Mouse (Mus musculus): ENCODE measurements around the gene Ifngr1. TPM values are rescaled to one million over a fixed set of nuclear protein-coding genes. Genes with fewer than 3 reads are reported as not detected.
A peak's percentile ranks its signal among the peaks of the same experiment; 100 is the strongest.

Gene Ifngr1
- polyA plus RNA-seq (2015; fragmentation: Nextera tagmentation; extraction: Ambion mirVana), result 14.3 and 16.3 TPM in 2 replicates

DNA sequence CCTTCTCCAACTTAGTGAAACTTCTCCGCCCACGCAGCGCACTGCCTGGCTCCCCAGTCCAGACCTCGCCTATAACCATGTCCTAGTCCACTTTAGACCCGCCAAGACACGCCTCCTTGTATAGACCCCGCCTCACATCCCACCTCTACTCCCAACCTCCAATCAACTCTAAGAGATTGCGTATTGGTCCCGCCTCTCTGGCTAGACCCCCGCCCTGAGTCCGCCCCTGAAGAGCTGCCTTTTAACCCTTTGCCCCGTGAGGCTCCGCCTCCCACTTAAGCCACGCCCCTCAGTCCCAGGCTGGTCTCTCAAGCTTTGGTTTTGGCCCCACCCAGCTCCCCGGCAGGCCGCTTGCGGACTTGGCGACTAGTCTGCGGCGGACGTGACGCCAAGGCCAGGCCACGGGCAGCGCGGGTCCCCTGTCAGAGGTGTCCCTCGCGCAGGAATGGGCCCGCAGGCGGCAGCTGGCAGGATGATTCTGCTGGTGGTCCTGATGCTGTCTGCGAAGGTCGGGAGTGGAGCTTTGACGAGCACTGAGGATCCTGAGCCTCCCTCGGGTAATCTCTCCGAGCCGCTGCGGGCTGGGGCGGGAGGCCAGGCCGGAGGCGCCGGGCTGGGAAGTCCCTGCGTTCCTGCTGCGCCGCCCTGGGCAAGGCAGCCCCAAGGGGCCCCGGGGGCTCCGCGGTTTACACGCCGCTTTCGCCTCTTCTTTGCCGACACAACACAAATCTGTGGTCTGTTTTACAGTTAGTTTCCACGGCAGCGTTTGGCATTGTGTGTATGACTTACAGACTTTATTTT, at the start of gene Ifngr1:
Gene Ifngr1, plus strand, starts transcription at position 309 of the 801 bp plus-strand sequence.
- peak; percentile 99 for ATAC-seq (replicated peaks)
- H3K27ac ChIP-seq (replicated peaks), result 0 out of 2 replicates have a peak within 1 kb of the TSS, but pooled peaks have one; percentile 24
- no peaks in the 10 kb centered on the region for H3K36me3 ChIP-seq
- peak within 1 kb of the TSS; percentile 91 for H3K4me2 ChIP-seq (replicated peaks)
- H3K9me3 ChIP-seq, result no peaks in the 10 kb centered on the region
- no peaks in the 10 kb centered on the region for H3K27me3 ChIP-seq
- peak within 1 kb of the TSS; percentile 76 for H3K9ac ChIP-seq (replicated peaks)
- H3K4me1 ChIP-seq, result peaks cover 10% of the 10 kb centered on the region
- under 1% methylated on average over 52 of the region's 52 CpGs for WGBS
- peak within 1 kb of the TSS; percentile 77 for H3K4me3 ChIP-seq

DNA sequence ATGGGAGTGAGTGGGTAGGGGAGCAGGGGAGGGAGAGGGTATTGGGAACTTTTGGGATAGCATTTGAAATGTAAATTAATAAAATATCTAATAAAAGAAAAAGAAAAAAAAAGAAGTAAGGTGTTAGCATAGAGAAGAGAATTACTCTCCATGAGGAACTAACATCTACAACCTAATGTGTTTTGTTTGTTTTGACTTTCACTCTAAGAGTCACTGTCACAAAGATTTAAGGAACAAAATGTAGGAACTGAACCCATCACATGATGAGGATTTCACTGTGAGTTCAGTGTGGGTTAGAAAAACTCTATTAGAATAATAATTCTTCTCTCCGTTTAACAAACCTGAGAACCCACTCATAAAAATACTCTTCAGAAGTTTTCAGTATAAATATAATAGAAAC, 44.9 kb upstream of the Ifngr1 start:
- no peaks in the 10 kb centered on the region for H3K9me3 ChIP-seq
- no peak for ATAC-seq (replicated peaks)
- H3K27ac ChIP-seq (replicated peaks), result no peak overlapping the region
- H3K27me3 ChIP-seq, result no peaks in the 10 kb centered on the region
- no peak overlapping the region for H3K4me3 ChIP-seq
- H3K36me3 ChIP-seq, result no peaks in the 10 kb centered on the region
- WGBS, result 93% methylated on average over 1 of the region's 1 CpGs
- no peaks in the 10 kb centered on the region for H3K4me1 ChIP-seq
- no peak overlapping the region for H3K4me2 ChIP-seq (replicated peaks)
- H3K9ac ChIP-seq (replicated peaks), result no peak overlapping the region

DNA sequence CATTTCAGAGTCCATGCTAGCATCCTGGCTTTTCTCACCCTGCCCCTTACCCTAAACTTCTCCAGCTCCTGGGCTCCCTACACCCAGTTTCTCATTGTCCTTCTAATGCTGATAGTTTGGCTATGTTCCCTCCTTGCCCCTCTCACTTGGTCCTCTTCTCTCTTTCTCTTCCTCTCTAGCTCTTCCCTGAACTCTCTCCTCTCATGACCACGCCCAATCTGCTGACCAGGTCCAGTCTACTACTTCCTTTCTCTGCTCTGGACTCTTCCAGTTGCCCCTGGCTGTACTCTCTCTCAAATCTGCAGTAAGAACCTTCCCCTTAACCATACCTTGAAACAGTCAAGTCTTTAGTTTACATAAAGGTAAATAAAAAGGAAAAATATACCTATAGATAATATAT, 43.7 kb upstream of the Ifngr1 start:
- no peak for ATAC-seq (replicated peaks)
- Histone ChIP-seq H3K27ac (replicated peaks) (no peak overlapping the region), H3K4me2 (replicated peaks) (no peak overlapping the region)

DNA sequence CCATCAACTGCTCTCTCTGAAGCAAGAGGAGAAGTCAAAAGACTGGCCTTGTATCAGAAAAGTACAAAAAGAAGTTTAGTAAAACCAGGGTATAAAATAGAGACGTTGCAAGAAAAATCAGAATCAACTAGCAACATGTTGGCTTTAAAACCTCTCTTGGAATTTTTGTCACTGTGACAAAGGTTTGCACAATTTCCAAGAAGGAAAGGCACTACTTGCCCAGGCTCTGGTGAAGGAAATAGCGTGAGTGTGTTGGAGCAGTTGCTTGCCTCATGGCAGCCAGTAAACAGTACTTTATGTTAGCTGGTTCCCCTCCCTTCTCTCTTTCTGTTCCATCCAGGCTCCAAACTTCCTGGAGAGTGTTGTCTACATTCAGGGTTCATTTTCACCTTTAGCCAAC, 43.3 kb upstream of the Ifngr1 start:
- H3K4me3 ChIP-seq, result no peak overlapping the region
- ATAC-seq (replicated peaks), result no peak
- WGBS, result 93% methylated on average over 2 of the region's 2 CpGs

More for the DNA sequence above, 43.7 kb upstream of the Ifngr1 start:
- H3K4me1 ChIP-seq, result no peaks in the 10 kb centered on the region
- H3K36me3 ChIP-seq, result no peaks in the 10 kb centered on the region
- 82% methylated on average over 1 of the region's 1 CpGs for WGBS
- no peak overlapping the region for H3K4me3 ChIP-seq
- no peak overlapping the region for H3K9ac ChIP-seq (replicated peaks)
- no peaks in the 10 kb centered on the region for H3K27me3 ChIP-seq
- H3K9me3 ChIP-seq, result no peaks in the 10 kb centered on the region

DNA sequence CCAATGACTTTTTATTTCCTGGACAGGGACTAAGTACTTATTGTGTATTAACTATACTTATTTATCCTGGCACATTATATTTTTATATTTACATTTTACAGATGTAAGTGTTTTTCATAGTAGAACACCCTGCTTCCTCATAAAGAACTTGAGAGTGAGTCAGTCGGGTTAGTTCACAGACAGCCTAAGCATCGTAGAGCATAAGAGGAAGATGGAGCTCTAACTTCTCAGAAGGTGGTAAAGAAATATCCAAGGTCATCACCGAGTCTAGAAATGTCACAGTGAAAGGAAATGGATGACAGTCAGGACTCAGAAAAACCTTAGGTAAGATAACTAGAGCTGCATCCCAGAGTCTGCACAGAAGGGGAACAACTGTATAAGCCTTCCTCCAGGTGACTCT, 40.2 kb upstream of the Ifngr1 start:
- Histone ChIP-seq H3K4me1 (no peaks in the 10 kb centered on the region), H3K4me3 (no peak overlapping the region), H3K36me3 (no peaks in the 10 kb centered on the region), H3K4me2 (replicated peaks) (no peak overlapping the region), H3K27ac (replicated peaks) (no peak overlapping the region), H3K9ac (replicated peaks) (no peak overlapping the region), H3K27me3 (no peaks in the 10 kb centered on the region), H3K9me3 (no peaks in the 10 kb centered on the region)
- no peak for ATAC-seq (replicated peaks)
- 93% methylated on average over 3 of the region's 3 CpGs for WGBS

More for the DNA sequence above, 43.3 kb upstream of the Ifngr1 start:
- Histone ChIP-seq H3K9me3 (no peaks in the 10 kb centered on the region), H3K4me1 (no peaks in the 10 kb centered on the region), H3K27me3 (no peaks in the 10 kb centered on the region), H3K9ac (replicated peaks) (no peak overlapping the region), H3K27ac (replicated peaks) (no peak overlapping the region), H3K36me3 (no peaks in the 10 kb centered on the region), H3K4me2 (replicated peaks) (no peak overlapping the region)

DNA sequence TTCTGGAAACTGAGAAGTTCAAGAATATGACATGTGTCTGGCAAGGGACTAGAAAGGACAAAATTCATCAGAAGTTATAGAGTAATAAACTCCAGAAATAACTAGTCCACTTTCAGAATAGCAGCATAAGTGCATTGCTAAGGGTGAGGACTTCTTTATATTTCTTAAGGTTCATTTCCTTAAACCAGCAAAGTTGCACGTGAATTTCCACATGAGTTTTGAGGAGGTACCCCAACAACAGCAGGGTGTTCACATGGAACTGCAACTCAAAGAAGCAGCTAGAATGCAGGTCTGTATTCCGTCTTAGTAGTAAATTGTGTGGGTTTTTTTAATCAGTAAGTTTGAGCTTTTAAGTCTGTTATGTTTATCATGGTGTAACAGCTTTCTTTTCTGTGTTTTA, 37.9 kb upstream of the Ifngr1 start:
- Histone ChIP-seq H3K4me1 (no peaks in the 10 kb centered on the region), H3K9ac (replicated peaks) (no peak overlapping the region), H3K4me2 (replicated peaks) (no peak overlapping the region), H3K27me3 (no peaks in the 10 kb centered on the region), H3K36me3 (no peaks in the 10 kb centered on the region), H3K4me3 (no peak overlapping the region), H3K27ac (replicated peaks) (no peak overlapping the region), H3K9me3 (no peaks in the 10 kb centered on the region)
- ATAC-seq (replicated peaks), result no peak
- 78% methylated on average over 2 of the region's 2 CpGs for WGBS

DNA sequence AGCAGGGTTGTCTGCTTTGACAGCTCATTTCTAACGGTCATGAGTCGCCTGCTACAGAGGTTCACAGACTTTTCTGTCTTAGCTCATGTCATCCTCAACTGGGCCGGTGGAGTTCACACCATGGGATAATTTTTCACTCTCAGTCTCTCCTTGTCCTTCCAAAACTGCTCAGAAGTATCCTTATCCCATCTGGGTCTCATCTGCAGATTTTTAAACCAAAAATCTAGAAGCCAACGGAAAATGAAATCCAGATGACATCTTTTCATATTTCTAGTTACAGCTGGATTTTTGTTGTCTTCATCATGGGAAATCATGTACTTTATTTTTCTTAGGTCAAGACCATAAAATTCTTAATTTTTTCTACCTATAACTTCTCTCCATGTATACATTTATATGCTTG, 34.1 kb upstream of the Ifngr1 start:
- Histone ChIP-seq H3K4me2 (replicated peaks) (no peak overlapping the region), H3K27ac (replicated peaks) (no peak overlapping the region), H3K9ac (replicated peaks) (no peak overlapping the region), H3K9me3 (no peaks in the 10 kb centered on the region), H3K4me1 (no peaks in the 10 kb centered on the region), H3K36me3 (no peaks in the 10 kb centered on the region), H3K27me3 (no peaks in the 10 kb centered on the region), H3K4me3 (no peak overlapping the region)
- WGBS, result 87% methylated on average over 4 of the region's 4 CpGs
- no peak for ATAC-seq (replicated peaks)

DNA sequence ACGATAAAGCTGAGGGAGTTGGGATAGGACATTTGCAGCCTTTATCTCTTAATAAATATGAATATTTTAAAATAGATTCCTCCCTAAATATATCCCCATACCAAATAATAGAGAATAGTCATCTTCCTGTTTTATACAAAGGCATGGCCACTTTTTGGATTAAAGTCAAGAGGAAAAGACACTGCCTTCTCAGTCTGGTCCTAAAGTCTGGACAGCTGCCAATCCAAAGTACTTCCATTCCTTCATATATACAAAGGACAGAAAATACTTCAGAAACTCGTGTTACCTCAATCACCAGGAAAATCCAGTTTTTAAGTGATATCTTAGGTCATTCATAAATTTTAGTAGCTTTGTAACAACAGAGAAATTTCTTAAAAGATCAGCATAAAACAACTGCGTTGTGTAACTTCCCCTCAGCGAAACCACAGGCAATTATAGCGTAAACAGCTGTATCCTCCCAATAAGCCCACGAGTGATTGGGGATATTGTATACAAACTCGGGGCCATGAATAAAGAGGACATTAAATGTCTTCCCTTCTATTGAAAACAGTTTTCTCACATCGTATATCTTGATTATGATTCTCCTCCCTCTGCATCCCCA, 32.1 kb upstream of the Ifngr1 start:
- Histone ChIP-seq H3K4me3 (no peak overlapping the region), H3K27ac (replicated peaks) (no peak overlapping the region), H3K9ac (replicated peaks) (no peak overlapping the region), H3K4me2 (replicated peaks) (no peak overlapping the region), H3K4me1 (no peaks in the 10 kb centered on the region), H3K36me3 (no peaks in the 10 kb centered on the region), H3K9me3 (no peaks in the 10 kb centered on the region), H3K27me3 (no peaks in the 10 kb centered on the region)
- 83% methylated on average over 8 of the region's 8 CpGs for WGBS
- no peak for ATAC-seq (replicated peaks)

DNA sequence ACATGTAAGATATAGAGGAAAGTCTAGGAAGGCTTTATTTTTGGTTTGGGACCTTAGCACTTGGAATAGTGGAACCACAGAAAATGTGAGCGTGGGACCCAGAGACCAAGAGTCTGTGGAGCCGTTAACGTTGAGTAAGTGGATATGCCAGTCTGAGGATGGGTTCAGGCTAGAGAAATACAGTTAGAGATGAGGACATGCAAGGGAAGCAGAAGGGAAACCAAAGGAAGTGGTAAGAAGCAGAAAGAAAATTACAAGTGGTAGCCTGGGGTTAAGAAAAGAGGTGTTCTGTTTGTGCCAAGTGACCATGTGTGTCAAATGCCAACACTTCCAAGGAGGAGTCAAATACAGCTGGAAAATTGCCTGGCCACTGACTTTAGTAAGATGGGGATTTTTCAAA, 29.2 kb upstream of the Ifngr1 start:
- no peak overlapping the region for H3K27ac ChIP-seq (replicated peaks)
- no peaks in the 10 kb centered on the region for H3K9me3 ChIP-seq
- no peak overlapping the region for H3K4me2 ChIP-seq (replicated peaks)
- H3K4me1 ChIP-seq, result no peaks in the 10 kb centered on the region
- H3K36me3 ChIP-seq, result no peaks in the 10 kb centered on the region
- no peak overlapping the region for H3K4me3 ChIP-seq
- no peak for ATAC-seq (replicated peaks)
- 97% methylated on average over 3 of the region's 3 CpGs for WGBS
- no peak overlapping the region for H3K9ac ChIP-seq (replicated peaks)
- H3K27me3 ChIP-seq, result no peaks in the 10 kb centered on the region

DNA sequence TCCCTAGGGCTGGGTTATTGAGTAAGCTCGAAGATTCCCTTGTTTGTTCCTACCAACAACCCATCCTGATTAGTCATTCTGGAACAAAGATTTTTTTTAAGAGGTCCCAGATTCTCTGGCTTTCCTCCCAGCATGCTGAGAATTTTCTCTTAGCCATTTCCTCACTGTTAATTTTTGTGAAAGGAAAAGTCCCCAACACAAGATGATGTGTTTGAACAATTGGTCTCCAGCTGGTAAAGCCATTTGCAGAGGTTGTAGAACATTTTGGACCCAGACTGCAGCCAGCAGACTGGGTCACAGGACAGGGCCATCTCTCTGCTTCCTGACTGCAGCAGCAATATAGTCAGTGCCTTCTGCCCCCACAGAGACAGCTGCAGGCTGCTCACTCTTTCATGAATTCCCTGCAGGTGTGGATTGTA, 28.3 kb upstream of the Ifngr1 start:
- Histone ChIP-seq H3K4me3 (no peak overlapping the region), H3K4me2 (replicated peaks) (no peak overlapping the region), H3K4me1 (no peaks in the 10 kb centered on the region), H3K27ac (replicated peaks) (no peak overlapping the region), H3K36me3 (no peaks in the 10 kb centered on the region), H3K9ac (replicated peaks) (no peak overlapping the region), H3K9me3 (no peaks in the 10 kb centered on the region), H3K27me3 (no peaks in the 10 kb centered on the region)
- WGBS, result 72% methylated on average over 1 of the region's 1 CpGs
- no peak for ATAC-seq (replicated peaks)

DNA sequence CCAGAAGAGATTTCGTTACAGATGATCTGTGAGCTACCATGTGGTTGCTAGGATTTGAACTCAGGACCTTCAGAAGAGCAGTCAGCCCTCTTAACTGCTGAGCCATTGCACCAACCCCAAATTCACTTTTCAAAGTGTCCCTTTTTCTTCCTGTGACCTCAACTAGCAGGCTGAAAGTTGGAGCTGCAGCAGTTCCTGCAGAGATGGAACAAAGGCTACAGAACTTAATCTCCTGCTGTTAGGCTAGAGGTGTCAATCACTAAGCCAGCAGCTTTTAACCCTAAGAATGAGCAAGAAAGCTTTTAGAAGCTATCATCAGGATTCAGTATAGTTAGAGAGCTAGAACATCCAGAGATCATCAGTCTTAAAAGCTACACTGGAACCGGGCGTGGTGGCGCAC, 24.3 kb upstream of the Ifngr1 start:
- H3K4me2 ChIP-seq (replicated peaks), result no peak overlapping the region
- H3K4me1 ChIP-seq, result no peaks in the 10 kb centered on the region
- H3K36me3 ChIP-seq, result no peaks in the 10 kb centered on the region
- H3K27me3 ChIP-seq, result no peaks in the 10 kb centered on the region
- H3K4me3 ChIP-seq, result no peak overlapping the region
- ATAC-seq (replicated peaks), result no peak
- no peak overlapping the region for H3K9ac ChIP-seq (replicated peaks)
- no peaks in the 10 kb centered on the region for H3K9me3 ChIP-seq
- H3K27ac ChIP-seq (replicated peaks), result no peak overlapping the region
- 97% methylated on average over 4 of the region's 4 CpGs for WGBS

DNA sequence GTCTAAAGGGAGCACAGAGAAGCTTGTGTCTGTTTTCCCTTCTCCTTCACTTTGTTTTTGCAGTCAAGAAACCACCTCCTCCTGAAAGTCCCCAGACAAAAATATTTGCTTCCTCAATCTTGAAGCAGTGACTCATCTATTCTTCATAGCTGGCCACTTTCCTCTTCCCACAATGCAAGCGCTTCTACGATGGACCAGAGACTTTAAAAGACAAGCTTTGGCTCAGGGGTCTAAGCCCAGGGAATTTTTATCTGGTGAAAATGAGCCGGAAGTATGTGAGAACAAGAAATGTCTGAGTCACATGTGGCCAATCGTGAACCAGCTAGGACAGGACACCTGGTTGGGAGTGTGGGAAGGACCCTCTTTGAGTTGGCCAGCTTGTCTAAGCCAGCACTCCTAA, 21.5 kb upstream of the Ifngr1 start:
- Histone ChIP-seq H3K27me3 (no peaks in the 10 kb centered on the region), H3K4me2 (replicated peaks) (no peak overlapping the region), H3K4me3 (no peak overlapping the region), H3K36me3 (no peaks in the 10 kb centered on the region), H3K27ac (replicated peaks) (no peak overlapping the region), H3K9ac (replicated peaks) (no peak overlapping the region), H3K4me1 (no peaks in the 10 kb centered on the region), H3K9me3 (no peaks in the 10 kb centered on the region)
- 85% methylated on average over 4 of the region's 4 CpGs for WGBS
- no peak for ATAC-seq (replicated peaks)

All from forebrain, embryonic 15.5 days (tissue).